Mouse (Mus musculus) midbrain, embryonic 10.5 days (tissue): ENCODE results near the gene Gm20388. TPM values are rescaled to one million over a fixed set of nuclear protein-coding genes. Genes with fewer than 3 reads are reported as not detected.

ENCODE experiments used
- DNase-seq: peaks from one replicate; pipeline ENCODE4 v3.0.0-alpha.2; 2017; ENCODE audit warnings: low spot score
- H3K27ac ChIP-seq: fragments of 300-500 bp; sonication (generic); replicated peaks from 2 replicates; pipeline ENCODE4 v1.5.1; 2016; ENCODE audit warnings: mild to moderate bottlenecking
- H3K27me3 ChIP-seq: fragments of 300-500 bp; sonication (generic); 2 replicates; pipeline ENCODE4 v1.6.1; 2016; ENCODE audit warnings: low read depth, mild to moderate bottlenecking; ENCODE audit not compliant: poor library complexity, severe bottlenecking
- H3K36me3 ChIP-seq: fragments of 300-500 bp; sonication (generic); 2 replicates; pipeline ENCODE4 v1.6.1; 2016; ENCODE audit warnings: mild to moderate bottlenecking, moderate library complexity
- H3K4me1 ChIP-seq: fragments of 300-500 bp; sonication (generic); 2 replicates; pipeline ENCODE4 v1.6.1; 2016
- H3K4me3 ChIP-seq: fragments of 300-500 bp; sonication (generic); 2 replicates; pipeline ENCODE4 v1.5.1; 2016; ENCODE audit warnings: mild to moderate bottlenecking, moderate library complexity
- H3K9me3 ChIP-seq: fragments of 300-500 bp; sonication (generic); replicated peaks from 2 replicates; pipeline ENCODE4 v1.6.1; 2016; ENCODE audit warnings: mild to moderate bottlenecking
- WGBS: fragments of 180-500 bp; shearing (Covaris S2); methylation state at CpG from one replicate; pipeline ENCODE4 v1.1.7; 2016; 5-methylcytosine and 5-hydroxymethylcytosine counted together
- polyA plus RNA-seq: library from polyadenylated mRNA; unstranded; fragments of >200 nt; fragmentation: Nextera tagmentation; extraction: Ambion mirVana; gene quantifications from 2 replicates; pipeline ENCODE4 v1.2.1, GENCODE M21; 2016

Gm20388 gene
- polyA plus RNA-seq, 1 experiment from 2014 or later = 7.1 TPM

GRCm38 (mm10) chr8:122032741-122033140 lies 2122.1 kb downstream of the Gm20388 start:
- Histone ChIP-seq H3K9me3 (no peaks in the 10 kb centered on the region), H3K4me1 (peaks cover 35% of the 10 kb centered on the region), H3K27ac (no peak overlapping the region; the same call in 1 of the 2 replicates), H3K36me3 (no peaks in the 10 kb centered on the region), H3K4me3 (no peak overlapping the region), H3K27me3 (no peaks in the 10 kb centered on the region)
- WGBS = 82% methylated on average over 9 of the region's 9 CpGs
- DNase-seq = no peak

GRCm38 (mm10) chr8:122035543-122035942 lies 2124.9 kb downstream of the Gm20388 start:
- Histone ChIP-seq H3K27ac (no peak overlapping the region), H3K9me3 (no peaks in the 10 kb centered on the region), H3K27me3 (no peaks in the 10 kb centered on the region), H3K4me1 (peaks cover 23% of the 10 kb centered on the region), H3K36me3 (no peaks in the 10 kb centered on the region), H3K4me3 (no peak overlapping the region)
- DNase-seq = no peak
- WGBS = 80% methylated on average over 7 of the region's 7 CpGs

GRCm38 (mm10) chr8:122036325-122036724 lies 2125.7 kb downstream of the Gm20388 start:
- DNase-seq = no peak
- no peaks in the 10 kb centered on the region for H3K27me3 ChIP-seq
- WGBS = 79% methylated on average over 6 of the region's 6 CpGs

DNA sequence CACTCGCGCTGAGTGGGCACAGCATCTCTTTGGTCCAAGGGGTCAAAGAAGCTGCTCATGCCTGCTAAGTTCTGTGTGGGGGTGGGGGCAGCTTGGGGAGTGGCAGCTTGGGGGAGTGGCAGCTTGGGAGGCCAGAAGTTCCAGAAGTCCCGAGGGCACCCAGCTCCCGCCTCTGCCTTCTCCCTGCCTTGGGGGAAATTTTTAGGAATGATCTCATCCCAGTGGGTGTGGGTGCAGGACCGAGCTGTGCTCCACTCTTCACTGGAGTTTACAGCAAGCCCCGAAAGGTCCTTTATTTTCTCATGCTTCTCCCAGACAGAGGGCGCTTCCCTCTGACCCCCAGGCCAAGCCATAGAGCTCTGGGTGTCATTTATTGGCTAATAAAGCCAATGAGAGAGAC lies 2126.6 kb downstream of the Gm20388 start:
- H3K4me1 ChIP-seq = peaks cover 14% of the 10 kb centered on the region
- no peak overlapping the region for H3K4me3 ChIP-seq
- H3K36me3 ChIP-seq = no peaks in the 10 kb centered on the region
- WGBS = 79% methylated on average over 7 of the region's 7 CpGs
- no peak overlapping the region; the same call in 1 of the 2 replicates for H3K27ac ChIP-seq
- no peaks in the 10 kb centered on the region for H3K27me3 ChIP-seq
- no peaks in the 10 kb centered on the region for H3K9me3 ChIP-seq
- DNase-seq = no peak

More at GRCm38 (mm10) chr8:122036325-122036724, 2125.7 kb downstream of the Gm20388 start:
- Histone ChIP-seq H3K4me3 (no peak overlapping the region), H3K4me1 (peaks cover 15% of the 10 kb centered on the region), H3K9me3 (no peaks in the 10 kb centered on the region), H3K36me3 (no peaks in the 10 kb centered on the region), H3K27ac (no peak overlapping the region; the same call in 1 of the 2 replicates)

GRCm38 (mm10) chr8:122038076-122038475 lies 2127.4 kb downstream of the Gm20388 start:
- Histone ChIP-seq H3K27me3 (no peaks in the 10 kb centered on the region), H3K27ac (no peak overlapping the region; the same call in 1 of the 2 replicates), H3K4me3 (no peak overlapping the region), H3K36me3 (no peaks in the 10 kb centered on the region), H3K4me1 (peaks cover 19% of the 10 kb centered on the region), H3K9me3 (no peaks in the 10 kb centered on the region)
- no peak for DNase-seq
- WGBS = 90% methylated on average over 6 of the region's 6 CpGs

DNA sequence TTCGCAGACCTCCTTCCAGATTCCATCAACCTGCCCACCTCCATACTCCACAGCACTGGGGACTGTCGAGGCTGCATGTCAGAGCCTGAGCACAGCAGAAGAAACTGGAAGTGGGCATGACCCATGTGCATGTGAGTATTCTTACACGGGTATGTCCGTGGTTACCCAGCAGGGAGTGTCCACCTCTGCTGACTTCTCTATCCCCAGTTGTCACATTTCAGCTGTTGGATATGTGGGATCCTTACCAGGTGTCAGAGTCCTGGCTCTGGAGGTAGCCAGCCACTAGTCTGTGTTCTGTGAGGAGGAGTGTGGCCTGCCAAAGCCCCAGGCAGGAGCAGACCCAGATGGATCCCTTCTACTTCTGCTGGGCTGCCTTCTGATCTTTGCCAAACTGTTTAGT lies 2128.8 kb downstream of the Gm20388 start:
- H3K9me3 ChIP-seq = no peaks in the 10 kb centered on the region
- no peaks in the 10 kb centered on the region for H3K27me3 ChIP-seq
- DNase-seq = no peak
- 91% methylated on average over 4 of the region's 4 CpGs for WGBS
- no peak overlapping the region for H3K4me3 ChIP-seq
- no peaks in the 10 kb centered on the region for H3K36me3 ChIP-seq
- peaks cover 19% of the 10 kb centered on the region for H3K4me1 ChIP-seq
- H3K27ac ChIP-seq = no peak overlapping the region

- WGBS = 60% methylated on average over 15 of the region's 15 CpGs
- H3K4me1 ChIP-seq = peaks cover 10% of the 10 kb centered on the region
- 0 out of 2 replicates have a peak, but pooled peaks cover 4% of the 10 kb centered on the region for H3K27me3 ChIP-seq
- no peaks in the 10 kb centered on the region for H3K36me3 ChIP-seq
- H3K4me3 ChIP-seq = no peak overlapping the region
- H3K27ac ChIP-seq = no peak overlapping the region
- H3K9me3 ChIP-seq = no peaks in the 10 kb centered on the region
- DNase-seq = no peak
Measured at GRCm38 (mm10) chr8:122047206-122047870, 2136.7 kb downstream of the Gm20388 start.

DNA sequence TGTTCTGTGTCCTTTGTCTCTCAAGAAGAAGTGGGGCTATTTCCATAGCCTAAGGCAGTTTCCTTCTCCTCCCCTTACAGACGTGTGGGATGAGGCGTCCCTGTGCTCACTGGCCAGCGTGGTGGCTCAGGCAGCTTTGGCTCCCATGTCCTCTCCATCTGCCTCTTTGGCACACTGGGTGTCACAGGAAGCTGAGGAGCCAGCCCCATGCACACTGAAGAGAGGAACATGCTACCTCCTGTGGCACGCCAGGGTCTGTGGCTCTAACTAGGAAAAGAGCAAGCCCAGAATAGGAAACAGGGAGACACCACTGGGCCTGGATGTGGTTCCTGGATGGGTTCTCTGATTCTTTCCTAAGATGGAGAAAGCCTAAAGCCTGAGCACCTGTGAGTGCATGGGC lies 2138.6 kb downstream of the Gm20388 start:
- WGBS = 93% methylated on average over 4 of the region's 4 CpGs
- H3K27ac ChIP-seq = peak overlapping the region; percentile 49; the same call in 1 of the 2 replicates

DNA sequence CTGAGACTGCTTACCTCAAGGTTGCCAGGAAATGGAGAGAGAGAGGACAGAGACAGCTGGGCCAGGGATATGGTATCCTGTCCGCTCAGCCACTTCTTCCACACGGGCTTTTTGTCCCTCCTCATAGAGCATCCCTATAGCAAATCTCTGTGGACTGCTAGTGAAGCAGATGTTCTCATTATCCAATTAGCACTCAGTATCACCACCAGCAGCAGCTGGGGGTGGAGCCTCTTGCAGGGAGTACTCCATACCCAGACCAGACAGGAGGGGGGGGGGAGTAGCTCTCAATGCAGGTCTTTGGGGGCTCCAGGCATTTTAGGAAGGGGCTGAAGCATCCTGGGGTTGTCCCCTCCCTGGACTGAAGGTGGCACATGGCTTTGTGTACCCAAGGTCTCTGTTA lies 2139.3 kb downstream of the Gm20388 start:
- H3K9me3 ChIP-seq = no peaks in the 10 kb centered on the region
- no peak overlapping the region for H3K4me3 ChIP-seq
- peak overlapping the region; percentile 49; the same call in 1 of the 2 replicates for H3K27ac ChIP-seq
- WGBS = 80% methylated on average over 2 of the region's 2 CpGs
- no peaks in the 10 kb centered on the region for H3K36me3 ChIP-seq
- no peak for DNase-seq
- peaks cover 10% of the 10 kb centered on the region for H3K4me1 ChIP-seq
- 0 out of 2 replicates have a peak, but pooled peaks cover 4% of the 10 kb centered on the region for H3K27me3 ChIP-seq

More for the DNA sequence above, 2138.6 kb downstream of the Gm20388 start:
- no peak for DNase-seq
- Histone ChIP-seq H3K9me3 (no peaks in the 10 kb centered on the region), H3K27me3 (0 out of 2 replicates have a peak, but pooled peaks cover 4% of the 10 kb centered on the region), H3K36me3 (no peaks in the 10 kb centered on the region), H3K4me3 (no peak overlapping the region), H3K4me1 (0 out of 2 replicates have a peak, but pooled peaks cover 4% of the 10 kb centered on the region)

- 95% methylated on average over 9 of the region's 9 CpGs for WGBS
- no peak for DNase-seq
- H3K4me3 ChIP-seq = no peak overlapping the region
- no peak overlapping the region for H3K27ac ChIP-seq
- H3K4me1 ChIP-seq = peaks cover 17% of the 10 kb centered on the region
- 0 out of 2 replicates have a peak, but pooled peaks cover 4% of the 10 kb centered on the region for H3K27me3 ChIP-seq
- H3K9me3 ChIP-seq = no peaks in the 10 kb centered on the region
- no peaks in the 10 kb centered on the region for H3K36me3 ChIP-seq
Measured at GRCm38 (mm10) chr8:122050620-122051019, 2140.0 kb downstream of the Gm20388 start.

DNA sequence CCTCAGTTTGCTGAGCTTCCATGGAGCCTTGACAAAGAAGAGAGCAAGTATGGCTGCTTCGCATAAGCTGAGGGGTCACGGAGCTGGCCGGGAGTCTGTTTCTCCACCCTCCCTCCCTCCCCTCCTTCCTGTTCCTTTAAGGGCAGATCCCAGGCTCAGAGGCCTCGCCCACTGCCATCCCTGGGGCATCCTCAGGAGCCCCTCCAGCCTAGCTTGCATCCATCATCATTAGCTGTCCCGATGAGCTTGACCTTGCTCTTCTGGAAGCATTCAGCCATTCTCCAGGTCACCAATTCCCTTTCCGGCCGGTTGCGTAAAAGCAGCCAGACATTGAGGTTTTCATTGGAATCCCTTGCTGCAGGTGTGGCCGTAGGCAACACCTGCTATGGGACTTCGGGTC lies 2144.7 kb downstream of the Gm20388 start:
- H3K4me3 ChIP-seq = no peak overlapping the region
- H3K36me3 ChIP-seq = no peaks in the 10 kb centered on the region
- no peak overlapping the region for H3K27ac ChIP-seq
- H3K4me1 ChIP-seq = peaks cover 31% of the 10 kb centered on the region
- no peaks in the 10 kb centered on the region; the same call in 1 of the 2 replicates for H3K27me3 ChIP-seq
- DNase-seq = no peak
- H3K9me3 ChIP-seq = no peaks in the 10 kb centered on the region
- 58% methylated on average over 10 of the region's 10 CpGs for WGBS

- no peak for DNase-seq
- Histone ChIP-seq H3K27me3 (no peaks in the 10 kb centered on the region; the same call in 1 of the 2 replicates), H3K36me3 (no peaks in the 10 kb centered on the region), H3K27ac (0 out of 2 replicates have a peak overlapping the region, but pooled peaks have one; percentile 9), H3K9me3 (no peaks in the 10 kb centered on the region), H3K4me1 (peaks cover 39% of the 10 kb centered on the region), H3K4me3 (no peak overlapping the region)
- WGBS = 41% methylated on average over 1 of the region's 1 CpGs
Measured at GRCm38 (mm10) chr8:122056113-122056512, 2145.5 kb downstream of the Gm20388 start.

GRCm38 (mm10) chr8:122056882-122057281 lies 2146.2 kb downstream of the Gm20388 start:
- WGBS = 85% methylated on average over 7 of the region's 7 CpGs
- H3K9me3 ChIP-seq = no peaks in the 10 kb centered on the region
- no peak overlapping the region for H3K27ac ChIP-seq
- H3K36me3 ChIP-seq = no peaks in the 10 kb centered on the region
- H3K4me3 ChIP-seq = no peak overlapping the region
- H3K4me1 ChIP-seq = peaks cover 41% of the 10 kb centered on the region
- no peaks in the 10 kb centered on the region; the same call in 1 of the 2 replicates for H3K27me3 ChIP-seq
- no peak for DNase-seq
